Mouse (Mus musculus): ENCODE data around the gene Tbc1d16.
A peak's percentile ranks its signal among the peaks of the same experiment; 100 is the strongest.

Tbc1d16 gene

GRCm38 (mm10) chr11:119207986-119208385 is 20.3 kb downstream of the Tbc1d16 start:
- peak in 1 of 2 experiments; percentile 32 for DNase-seq

GRCm38 (mm10) chr11:119206562-119206961 is 21.7 kb downstream of the Tbc1d16 start:
- peak; percentile 72 to 73 for DNase-seq

- DNase-seq: peak in 1 of 2 experiments; percentile 36
Measured at GRCm38 (mm10) chr11:119205738-119206137, 22.6 kb downstream of the Tbc1d16 start.

GRCm38 (mm10) chr11:119203423-119203822 is 24.9 kb downstream of the Tbc1d16 start:
- peak; percentile 25 to 40 for DNase-seq

- no peak for DNase-seq
Measured at GRCm38 (mm10) chr11:119199233-119199601, 29.1 kb downstream of the Tbc1d16 start.

- peak; percentile 39 to 59 for DNase-seq
Measured at GRCm38 (mm10) chr11:119198564-119199232, 29.6 kb downstream of the Tbc1d16 start.

GRCm38 (mm10) chr11:119197618-119198563 is 30.4 kb downstream of the Tbc1d16 start:
- DNase-seq: peak in 1 of 2 experiments; percentile 41

- DNase-seq: no peak
Measured at GRCm38 (mm10) chr11:119192605-119193004, 35.7 kb downstream of the Tbc1d16 start.

- no peak for DNase-seq
Measured at GRCm38 (mm10) chr11:119192176-119192575, 36.1 kb downstream of the Tbc1d16 start.

- DNase-seq: no peak
Measured at GRCm38 (mm10) chr11:119191606-119192081, 36.7 kb downstream of the Tbc1d16 start.

GRCm38 (mm10) chr11:119190498-119190897 is 37.8 kb downstream of the Tbc1d16 start:
- peak; percentile 77 to 84 for DNase-seq

GRCm38 (mm10) chr11:119189319-119189718 is 39.0 kb downstream of the Tbc1d16 start:
- DNase-seq: no peak

- peak; percentile 71 to 80 for DNase-seq
Measured at GRCm38 (mm10) chr11:119188389-119188788, 39.9 kb downstream of the Tbc1d16 start.

- no peak for DNase-seq
Measured at GRCm38 (mm10) chr11:119187800-119188197, 40.5 kb downstream of the Tbc1d16 start.

GRCm38 (mm10) chr11:119186989-119187799 is 41.1 kb downstream of the Tbc1d16 start:
- peak; percentile 76 to 80 for DNase-seq

- DNase-seq: peak; percentile 30 to 48
Measured at GRCm38 (mm10) chr11:119186381-119186780, 41.9 kb downstream of the Tbc1d16 start.

GRCm38 (mm10) chr11:119183684-119184310 is 44.5 kb downstream of the Tbc1d16 start:
- DNase-seq: peak; percentile 58 to 86

GRCm38 (mm10) chr11:119181861-119182395 is 46.4 kb downstream of the Tbc1d16 start:
- DNase-seq: peak in 1 of 2 experiments; percentile 55

GRCm38 (mm10) chr11:119180824-119181582 is 47.3 kb downstream of the Tbc1d16 start:
- no peak for DNase-seq

- peak; percentile 59 to 87 for DNase-seq
Measured at GRCm38 (mm10) chr11:119178317-119178716, 50.0 kb downstream of the Tbc1d16 start.

All from kidney, postnatal 25 days (tissue).